Mouse (Mus musculus) heart, embryonic 11.5 days (tissue): ENCODE data around the gene Camk2g. TPM values are rescaled to one million over a fixed set of nuclear protein-coding genes. Genes with fewer than 3 reads are reported as not detected.

ENCODE experiments used
- ATAC-seq: fragments of 200-750 bp; cut with Nextera tagmentation; replicated peaks from 2 replicates; pipeline ENCODE4 v1.8.0; 2017; ENCODE audit warnings: moderate library complexity; ENCODE audit not compliant: insufficient number of reproducible peaks, low FRiP score, low TSS enrichment
- H3K27ac ChIP-seq: fragments of 300-500 bp; sonication (generic); 2 replicates; pipeline ENCODE4 v1.5.1; 2014; ENCODE audit warnings: mild to moderate bottlenecking, low read depth, low read length
- H3K27me3 ChIP-seq: fragments of 300-500 bp; sonication (generic); 2 replicates; pipeline ENCODE4 v1.6.1; 2014; ENCODE audit warnings: mild to moderate bottlenecking, low read length, mixed read lengths; ENCODE audit not compliant: control insufficient read depth, insufficient read depth
- H3K36me3 ChIP-seq: fragments of 300-500 bp; sonication (generic); 2 replicates; pipeline ENCODE4 v1.6.1; 2014; ENCODE audit warnings: mild to moderate bottlenecking, low read length, moderate library complexity, mixed read lengths; ENCODE audit not compliant: control insufficient read depth, insufficient read depth
- H3K4me1 ChIP-seq: fragments of 300-500 bp; sonication (generic); 2 replicates; pipeline ENCODE4 v1.6.1; 2014; ENCODE audit warnings: low read length; ENCODE audit not compliant: control insufficient read depth, insufficient read depth
- H3K4me2 ChIP-seq: fragments of 300-500 bp; sonication (generic); 2 replicates; pipeline ENCODE4 v1.6.1; 2014; ENCODE audit warnings: mild to moderate bottlenecking, moderate library complexity
- H3K4me3 ChIP-seq: fragments of 300-500 bp; sonication (generic); 2 replicates; pipeline ENCODE4 v1.5.1; 2014; ENCODE audit warnings: low read depth, low read length
- H3K9ac ChIP-seq: fragments of 300-500 bp; sonication (generic); 2 replicates; pipeline ENCODE4 v1.6.1; 2014; ENCODE audit warnings: mild to moderate bottlenecking, low read depth, low read length, moderate library complexity
- H3K9me3 ChIP-seq: fragments of 300-500 bp; sonication (generic); replicated peaks from 2 replicates; pipeline ENCODE4 v1.6.1; 2016; ENCODE audit warnings: low read length; ENCODE audit not compliant: control insufficient read depth
- WGBS: fragments of 180-500 bp; shearing (Covaris S2); extraction: QIAGEN DNeasy Blood & Tissue Kit; methylation state at CpG from one replicate; pipeline ENCODE4 v1.1.7; 2014; ENCODE audit not compliant: insufficient replicate concordance; 5-methylcytosine and 5-hydroxymethylcytosine counted together
- polyA plus RNA-seq: library from polyadenylated mRNA; unstranded; fragments of >200 nt; fragmentation: Nextera tagmentation; extraction: Ambion mirVana; gene quantifications from 2 replicates; pipeline ENCODE4 v1.2.1, GENCODE M21; 2014

The Camk2g gene
- polyA plus RNA-seq, 1 experiment from 2014 or later = 61.8 TPM

GRCm38 (mm10) chr14:20735892-20736390, 57.9 kb downstream of the Camk2g start:
- H3K36me3 ChIP-seq = peaks cover 20% of the 10 kb centered on the region
- H3K4me1 ChIP-seq = peaks cover 22% of the 10 kb centered on the region
- 0 out of 2 replicates have a peak overlapping the region, but pooled peaks have one; percentile 16 for H3K27ac ChIP-seq

GRCm38 (mm10) chr14:20735052-20735451, 58.8 kb downstream of the Camk2g start:
- H3K4me1 ChIP-seq = peaks cover 22% of the 10 kb centered on the region
- no peaks in the 10 kb centered on the region for H3K9me3 ChIP-seq
- H3K9ac ChIP-seq = no peak overlapping the region
- H3K36me3 ChIP-seq = peaks cover 21% of the 10 kb centered on the region
- H3K4me3 ChIP-seq = no peak overlapping the region
- WGBS = 58% methylated on average over 2 of the region's 2 CpGs
- no peaks in the 10 kb centered on the region for H3K27me3 ChIP-seq
- ATAC-seq = no peak
- H3K27ac ChIP-seq = peak overlapping the region; percentile 89
- no peak overlapping the region; the same call in 1 of the 2 replicates for H3K4me2 ChIP-seq

More at GRCm38 (mm10) chr14:20735892-20736390, 57.9 kb downstream of the Camk2g start:
- ATAC-seq = no peak
- Histone ChIP-seq H3K9me3 (no peaks in the 10 kb centered on the region), H3K4me3 (no peak overlapping the region), H3K9ac (no peak overlapping the region), H3K27me3 (no peaks in the 10 kb centered on the region), H3K4me2 (no peak overlapping the region)
- 78% methylated on average over 13 of the region's 13 CpGs for WGBS

- H3K27ac ChIP-seq = peak within 1 kb of the TSS; percentile 89
- H3K4me2 ChIP-seq = peak within 1 kb of the TSS; percentile 71
- H3K4me3 ChIP-seq = peak within 1 kb of the TSS; percentile 84
- ATAC-seq = peak; percentile 98
- peaks cover 22% of the 10 kb centered on the region for H3K4me1 ChIP-seq
- H3K9me3 ChIP-seq = no peaks in the 10 kb centered on the region
- H3K9ac ChIP-seq = peak within 1 kb of the TSS; percentile 93
- whole genome bisulfite sequencing = under 1% methylated on average over 76 of the region's 81 CpGs
- peaks cover 29% of the 10 kb centered on the region for H3K36me3 ChIP-seq
- no peaks in the 10 kb centered on the region for H3K27me3 ChIP-seq
Observed at GRCm38 (mm10) chr14:20733952-20734774, 59.7 kb downstream of the Camk2g start, which contains the start of gene Ndst2. TSS of gene Ndst2 (minus strand) at chr14:20734562.

GRCm38 (mm10) chr14:20733041-20733951, 60.6 kb downstream of the Camk2g start:
- 42% methylated on average over 12 of the region's 12 CpGs for WGBS
- peaks cover 27% of the 10 kb centered on the region for H3K36me3 ChIP-seq
- no peaks in the 10 kb centered on the region for H3K27me3 ChIP-seq
- no peak for ATAC-seq
- peak overlapping the region; percentile 84 for H3K4me3 ChIP-seq
- peak overlapping the region; percentile 71 for H3K4me2 ChIP-seq
- peak overlapping the region; percentile 89 for H3K27ac ChIP-seq
- peaks cover 19% of the 10 kb centered on the region for H3K4me1 ChIP-seq
- H3K9ac ChIP-seq = peak overlapping the region; percentile 93
- H3K9me3 ChIP-seq = no peaks in the 10 kb centered on the region

GRCm38 (mm10) chr14:20730853-20731602, 62.9 kb downstream of the Camk2g start:
- H3K4me1 ChIP-seq = peaks cover 13% of the 10 kb centered on the region
- no peaks in the 10 kb centered on the region for H3K27me3 ChIP-seq
- ATAC-seq = no peak
- no peaks in the 10 kb centered on the region for H3K9me3 ChIP-seq
- no peak overlapping the region for H3K9ac ChIP-seq
- no peak overlapping the region for H3K4me3 ChIP-seq
- no peak overlapping the region for H3K27ac ChIP-seq
- peaks cover 30% of the 10 kb centered on the region for H3K36me3 ChIP-seq
- WGBS = 86% methylated on average over 9 of the region's 9 CpGs
- H3K4me2 ChIP-seq = no peak overlapping the region

- no peak for ATAC-seq
- H3K9ac ChIP-seq = no peak overlapping the region
- no peaks in the 10 kb centered on the region for H3K27me3 ChIP-seq
- H3K36me3 ChIP-seq = peaks cover 34% of the 10 kb centered on the region
- H3K9me3 ChIP-seq = no peaks in the 10 kb centered on the region
- H3K4me3 ChIP-seq = no peak overlapping the region
- peaks cover 14% of the 10 kb centered on the region for H3K4me1 ChIP-seq
- no peak overlapping the region; the same call in 1 of the 2 replicates for H3K27ac ChIP-seq
- no peak overlapping the region for H3K4me2 ChIP-seq
- 87% methylated on average over 9 of the region's 9 CpGs for WGBS
Observed at GRCm38 (mm10) chr14:20729871-20730270, 64.0 kb downstream of the Camk2g start.

GRCm38 (mm10) chr14:20725660-20726339, 68.1 kb downstream of the Camk2g start:
- ATAC-seq = no peak
- peaks cover 60% of the 10 kb centered on the region for H3K36me3 ChIP-seq
- H3K27ac ChIP-seq = peak overlapping the region; percentile 65
- no peak overlapping the region for H3K4me3 ChIP-seq
- 0 out of 2 replicates have a peak overlapping the region, but pooled peaks have one; percentile 11 for H3K9ac ChIP-seq
- H3K4me1 ChIP-seq = peaks cover 14% of the 10 kb centered on the region
- H3K27me3 ChIP-seq = no peaks in the 10 kb centered on the region
- no peaks in the 10 kb centered on the region for H3K9me3 ChIP-seq
- WGBS = 33% methylated on average over 6 of the region's 6 CpGs
- H3K4me2 ChIP-seq = peak overlapping the region; percentile 25
